Mouse (Mus musculus) A20 (cell line): Measurements from ENCODE around the gene Ate1.
A peak's percentile ranks its signal among the peaks of the same experiment; 100 is the strongest.
"Not testable (repeated sequence)": the region's sequence is repeated elsewhere in the genome, so short reads cannot be mapped to it uniquely, and the experiment has no call there.

ENCODE experiments used
- DNase-seq: peaks from one replicate; pipeline ENCODE4 v3.0.0-alpha.2; 2011; ENCODE audit warnings: low read depth, low spot score

Ate1 gene

DNA sequence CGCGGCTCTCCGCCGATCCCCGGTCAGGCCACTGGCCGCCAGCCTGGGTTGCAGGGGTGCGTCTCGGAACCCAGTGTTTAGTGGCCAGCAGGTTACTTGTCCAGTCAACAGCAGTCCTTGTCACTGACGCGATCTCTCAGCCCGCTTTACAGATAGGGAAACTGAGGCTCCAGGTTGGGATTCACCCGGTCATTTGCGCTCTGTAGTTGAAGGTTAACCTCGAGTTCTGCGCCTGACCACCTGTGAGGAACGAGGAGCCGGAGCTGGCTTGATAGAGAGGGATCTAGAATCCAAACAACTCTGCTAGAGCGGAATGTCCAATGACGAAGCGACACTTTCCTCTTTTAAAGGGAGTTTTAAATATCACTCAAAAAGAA, at the start of gene Ate1:
Gene Ate1, minus strand, starts transcription at position 321 of the 377 bp plus-strand sequence.
- no peak for DNase-seq

DNA sequence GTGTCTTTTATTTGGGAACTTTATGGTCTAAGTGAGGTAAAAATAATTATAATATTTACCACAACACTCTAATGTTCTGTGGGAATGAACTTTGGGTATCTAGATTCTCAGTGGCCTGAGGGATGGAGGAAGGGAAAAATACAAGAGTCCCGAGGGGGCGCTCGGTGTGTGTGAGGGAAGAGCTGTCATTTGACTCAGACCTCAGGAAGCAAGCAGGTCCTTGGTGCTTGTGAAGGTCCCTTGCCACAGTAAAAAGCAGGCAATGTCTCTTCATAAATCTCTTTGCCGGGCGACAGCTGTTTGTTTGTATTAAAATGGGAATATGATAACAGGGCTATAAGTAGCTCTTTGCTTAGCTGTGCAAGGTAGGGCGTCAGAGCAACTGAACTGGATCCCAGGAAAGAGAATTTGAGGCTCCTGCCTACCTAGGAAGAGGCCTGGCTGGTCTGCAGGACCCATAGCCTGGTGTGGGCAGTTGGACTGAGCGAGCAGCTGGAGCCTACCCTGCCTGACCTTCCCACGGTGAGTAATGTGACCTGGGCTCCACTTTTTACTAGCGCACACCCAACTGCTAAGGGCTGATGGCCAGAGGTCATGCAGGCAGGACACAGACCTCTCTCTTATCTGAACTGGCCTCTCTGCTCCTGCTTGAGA, 48.7 kb upstream of the Ate1 start:
- DNase-seq = no peak

DNA sequence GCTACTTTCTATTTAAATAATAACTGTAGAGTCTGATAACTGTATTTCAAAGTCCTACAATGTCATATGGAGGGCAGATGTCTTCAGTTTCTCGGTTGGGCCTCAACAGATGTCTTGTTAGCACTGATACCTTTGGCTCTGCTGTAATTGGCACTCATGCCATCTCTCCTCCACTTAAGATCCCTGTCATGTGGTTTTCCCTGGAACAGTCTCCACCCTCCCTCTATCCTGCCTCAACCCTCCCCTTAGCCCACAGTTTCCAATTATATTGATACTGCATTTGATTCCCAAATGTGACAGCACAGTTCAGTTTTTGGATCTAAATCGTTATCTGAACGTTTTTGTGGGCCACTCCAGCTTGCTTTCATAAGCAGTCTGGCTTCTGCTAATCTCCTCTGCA, 44.4 kb upstream of the Ate1 start:
- DNase-seq = no peak

DNA sequence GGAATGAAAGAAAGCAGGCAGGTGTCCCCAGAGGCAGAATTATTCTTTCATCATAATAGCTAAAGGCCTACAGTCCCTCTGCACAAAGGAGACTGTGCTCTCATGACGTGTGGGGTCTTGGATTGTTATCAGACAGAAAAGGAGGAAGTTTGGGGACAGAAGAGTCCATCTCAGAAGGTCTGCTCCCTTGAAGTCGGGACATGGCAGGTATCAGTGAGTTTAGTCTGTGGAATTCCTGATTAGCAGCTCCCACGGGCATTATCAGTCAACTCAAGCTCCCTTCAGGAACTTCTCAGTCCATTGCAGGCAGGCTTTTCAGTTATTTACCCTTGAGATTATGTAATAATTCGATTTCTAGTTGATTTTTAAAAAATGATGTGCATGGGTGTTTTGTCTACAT, 43.7 kb upstream of the Ate1 start:
- DNase-seq = no peak

DNA sequence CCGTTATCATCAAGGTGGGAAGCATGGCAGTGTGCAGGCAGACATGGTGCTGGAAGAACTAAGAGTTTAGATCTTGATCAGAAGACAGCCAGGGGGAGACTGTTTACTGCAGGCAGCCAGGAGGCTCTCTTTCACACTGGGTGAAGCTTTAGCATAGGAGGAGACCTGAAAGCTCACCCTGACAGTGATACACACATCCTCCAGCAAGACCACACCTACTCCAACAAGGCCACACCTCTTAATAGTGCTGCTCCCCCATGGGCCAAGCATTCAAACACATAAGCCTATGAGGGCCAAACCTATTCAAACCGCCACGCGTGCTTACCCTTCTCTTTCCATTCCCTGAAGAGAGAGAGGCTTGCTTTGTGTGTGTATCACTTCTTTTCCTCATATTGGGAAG, 43.1 kb upstream of the Ate1 start:
- DNase-seq = no peak

DNA sequence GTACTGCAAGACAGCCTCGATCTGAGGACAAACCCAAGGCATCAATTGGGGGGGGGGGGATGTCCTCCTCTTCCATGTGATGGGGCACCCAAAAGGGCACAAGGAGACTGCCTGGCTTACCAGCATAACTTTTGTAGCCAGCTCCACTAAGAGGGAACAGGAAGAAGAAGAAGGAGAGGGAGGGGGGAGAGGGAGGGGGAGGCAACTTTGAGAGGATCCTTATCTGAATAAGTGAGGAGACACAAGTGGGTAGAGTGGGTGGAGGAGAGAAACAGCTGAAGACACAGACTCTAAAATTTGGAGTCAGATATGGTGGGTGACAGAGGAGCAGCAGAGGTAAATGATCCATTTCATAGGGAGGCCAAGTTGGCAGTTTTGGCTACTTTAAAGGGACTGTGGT, 40.8 kb upstream of the Ate1 start:
- DNase-seq = no peak

DNA sequence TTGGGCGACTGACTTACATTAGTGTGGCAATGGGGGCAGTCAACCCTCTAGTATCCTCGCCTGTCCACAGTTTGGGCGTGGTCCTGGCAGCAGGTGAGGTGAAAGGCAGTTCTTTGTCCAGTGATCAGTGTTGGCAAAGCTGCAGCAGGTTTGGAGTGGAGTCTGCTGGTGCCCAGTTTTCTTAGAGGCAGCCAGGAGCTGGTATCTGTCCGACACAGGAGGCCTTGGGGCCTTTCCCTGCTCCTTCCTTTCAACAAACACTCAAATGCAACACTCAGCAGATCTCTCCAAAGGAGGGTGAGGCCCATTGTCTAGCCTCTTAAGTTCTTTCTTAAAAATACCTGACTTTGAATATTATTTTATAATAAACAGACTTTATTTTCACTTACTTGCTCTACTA, 38.4 kb upstream of the Ate1 start:
- no peak for DNase-seq

DNA sequence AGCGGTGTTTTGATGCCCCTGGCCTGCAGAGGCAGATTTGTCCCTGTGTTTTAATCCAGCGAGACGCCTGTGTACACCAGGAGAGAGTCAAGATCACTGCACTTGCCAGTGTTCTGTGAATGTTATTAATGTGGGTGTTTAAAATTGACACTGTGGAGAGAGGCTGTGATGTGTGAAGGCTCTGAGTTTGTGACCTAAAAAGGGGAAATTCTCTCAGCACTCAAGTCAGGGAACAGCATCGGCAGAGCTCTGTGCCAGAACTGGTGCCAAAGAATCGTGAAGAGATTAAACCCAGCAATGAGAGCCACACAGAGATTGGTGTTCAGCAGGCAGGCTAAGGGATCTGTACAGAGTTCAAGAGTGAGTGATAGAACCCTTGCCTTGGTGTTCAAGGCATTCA, 35.4 kb upstream of the Ate1 start:
- DNase-seq = no peak

DNA sequence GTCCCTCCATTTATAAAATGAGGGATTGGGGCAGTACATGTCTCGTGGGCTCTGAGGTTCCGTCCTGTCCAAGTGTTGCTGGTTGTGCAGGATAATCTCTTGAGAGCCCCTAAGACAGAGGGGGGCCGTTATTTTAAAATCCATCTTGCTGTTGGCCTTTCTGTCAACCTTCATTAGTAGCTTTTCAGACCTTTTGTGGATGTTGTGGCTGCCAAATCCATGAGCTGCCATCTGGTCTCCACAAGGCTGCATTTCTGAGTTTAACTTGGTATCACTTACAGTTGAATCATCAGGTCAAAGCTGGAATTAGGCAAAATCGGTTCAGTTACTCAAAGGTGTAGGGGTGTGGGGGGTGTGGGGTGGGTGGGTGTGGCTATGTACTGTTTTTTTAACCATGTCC, 33.2 kb upstream of the Ate1 start:
- no peak for DNase-seq

DNA sequence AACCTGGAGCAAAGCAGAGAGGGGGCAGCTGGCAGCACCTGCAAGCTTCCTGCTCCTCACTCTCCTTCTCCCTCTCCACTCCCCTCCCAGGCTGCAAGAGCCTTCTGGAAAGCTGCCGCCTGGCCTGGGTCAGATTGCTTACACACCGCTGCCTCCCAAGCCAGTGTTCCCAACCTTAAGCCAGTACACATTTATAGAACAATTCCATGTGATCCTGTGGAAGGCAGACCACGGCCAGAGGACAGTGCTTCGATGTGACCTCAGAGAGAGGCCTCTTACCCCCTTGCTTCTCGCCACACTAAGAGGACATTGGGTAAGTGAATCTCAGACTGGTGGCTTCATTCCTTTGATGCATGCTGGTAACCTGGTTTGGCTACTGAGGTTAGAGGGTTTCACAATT, 32.6 kb upstream of the Ate1 start:
- no peak for DNase-seq

DNA sequence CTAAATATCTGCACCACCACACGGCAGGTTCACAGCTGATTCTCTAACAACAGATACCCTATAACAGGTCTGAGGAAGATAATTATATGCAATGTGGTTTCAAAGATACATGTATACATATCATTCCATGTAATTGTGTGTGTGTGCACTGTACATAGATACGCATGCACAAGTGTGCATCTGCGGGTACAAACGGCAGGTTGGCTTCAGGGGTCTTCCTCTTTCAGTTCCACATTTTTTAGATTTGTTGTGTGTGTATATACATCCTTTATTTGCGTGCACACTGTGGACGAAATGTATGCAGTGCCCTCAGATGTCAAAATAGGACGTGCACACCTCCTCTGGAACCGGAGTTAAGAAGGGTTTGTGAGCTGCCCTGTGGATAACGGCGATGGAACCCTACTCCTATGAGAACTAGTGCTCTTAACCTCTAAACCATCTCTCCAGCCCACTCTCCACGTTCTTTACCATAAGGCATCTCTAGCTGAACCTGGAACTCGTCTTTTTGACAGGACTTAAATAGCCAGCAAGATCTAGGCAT, 27.5 kb upstream of the Ate1 start:
- DNase-seq = no peak

DNA sequence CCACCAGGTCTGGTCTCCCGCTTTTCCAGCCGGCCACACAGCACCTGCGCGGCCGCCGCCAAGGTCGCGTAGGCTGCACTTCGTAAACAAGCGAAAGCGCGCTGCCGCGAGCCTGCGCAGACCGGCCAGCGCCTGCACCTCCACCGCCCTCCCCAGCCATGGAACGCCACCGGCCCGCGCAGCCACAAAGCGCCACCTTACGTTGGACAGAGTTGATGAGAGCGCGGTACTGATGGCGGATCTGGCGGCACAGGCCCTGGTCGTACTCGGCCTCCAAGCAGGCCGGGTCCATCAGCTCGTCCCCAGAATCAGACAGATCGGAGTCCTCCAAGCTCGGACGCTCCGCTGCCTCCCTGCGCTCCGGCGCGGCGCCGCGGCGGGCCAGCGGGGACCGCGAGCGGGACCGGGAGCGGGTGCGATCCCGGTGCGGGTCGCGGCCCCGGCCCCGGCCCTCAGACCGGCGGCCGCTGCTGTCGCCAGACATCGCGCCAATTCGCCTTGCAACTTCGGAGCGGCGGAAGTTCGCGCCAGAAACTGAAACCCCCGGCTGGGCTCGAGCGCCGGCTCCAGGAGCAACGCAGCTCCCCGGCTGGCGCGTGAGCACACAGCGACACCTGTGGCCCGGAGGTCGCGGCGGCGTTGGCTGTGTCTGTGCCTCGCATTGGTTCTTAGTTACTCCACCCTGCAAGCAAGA, 26.8 kb upstream of the Ate1 start:
- peak; percentile 93 for DNase-seq

DNA sequence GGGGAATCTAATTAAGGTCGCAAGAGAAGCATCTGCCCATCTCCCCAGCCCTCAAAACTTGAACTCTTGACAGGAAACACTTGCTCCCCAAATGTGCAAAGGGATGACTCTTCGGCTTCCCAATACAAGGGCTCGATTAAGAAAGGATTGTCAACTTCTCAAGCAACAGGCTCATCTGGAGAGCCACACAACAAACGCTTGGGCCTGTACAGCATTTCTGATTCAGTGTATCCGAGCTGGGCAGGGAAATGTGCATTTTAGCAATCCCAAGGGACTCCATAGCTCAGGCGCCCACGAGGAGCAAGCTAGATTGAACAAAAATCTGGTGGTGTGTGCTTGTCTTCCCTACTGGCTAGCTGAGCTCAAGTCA, 26.2 kb upstream of the Ate1 start:
- DNase-seq = no peak

DNA sequence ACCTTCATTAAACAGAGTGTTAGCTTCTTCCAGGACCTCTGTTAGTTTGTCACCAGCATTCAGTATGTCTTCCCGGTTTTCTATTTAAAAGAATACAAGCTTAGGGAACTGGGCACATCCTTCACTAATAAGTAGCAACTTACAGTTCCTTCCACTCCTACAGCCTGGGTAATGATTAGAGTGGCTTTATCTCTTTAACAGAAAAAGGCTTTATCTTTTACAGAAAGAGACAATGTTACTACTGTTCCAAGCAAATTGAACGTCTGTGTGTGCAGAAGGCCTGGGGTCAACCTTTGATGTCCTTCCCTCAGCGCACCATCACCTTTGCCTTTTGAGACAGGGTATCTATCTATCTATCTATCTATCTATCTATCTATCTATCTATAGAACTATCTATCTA, 25.7 kb upstream of the Ate1 start:
- DNase-seq = peak; percentile 12

DNA sequence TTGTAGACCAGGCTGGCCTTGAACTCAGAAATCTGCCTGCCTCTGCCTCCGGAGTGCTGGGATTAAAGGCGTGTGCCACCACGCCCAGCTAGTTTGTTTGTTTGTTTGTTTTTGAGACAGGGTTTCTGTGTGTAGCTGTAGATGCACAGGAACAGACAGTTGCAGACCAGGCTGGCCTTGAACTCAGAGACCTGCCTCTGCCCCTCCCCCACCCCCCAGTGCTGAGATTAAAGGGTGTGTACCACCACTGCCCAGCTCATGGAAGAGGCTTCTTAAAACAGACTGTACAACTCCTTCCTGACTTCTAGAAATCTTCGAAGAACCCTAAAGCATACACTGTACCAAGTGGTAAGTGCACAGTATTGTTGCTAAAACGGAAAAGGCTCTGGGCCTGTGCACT, 25.2 kb upstream of the Ate1 start:
- no peak for DNase-seq

DNA sequence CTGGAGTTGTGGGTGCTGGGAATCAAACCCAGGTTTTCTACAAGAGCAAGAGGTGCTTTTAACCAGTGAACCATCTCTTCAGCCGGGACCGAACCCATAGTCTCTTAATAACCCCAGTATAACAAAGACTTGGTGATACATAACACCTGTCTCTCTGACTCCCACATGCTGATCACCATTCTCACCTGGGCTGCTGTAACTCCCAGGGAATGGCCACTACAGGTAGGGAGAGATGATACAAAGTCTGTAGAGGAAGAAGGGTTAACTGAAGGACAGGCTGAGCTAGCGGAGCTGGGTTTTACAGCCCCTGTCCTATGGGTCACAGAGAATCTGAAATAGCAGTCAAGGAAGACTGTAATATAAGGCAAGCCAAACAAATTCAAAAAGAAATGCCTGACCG, 23.0 kb upstream of the Ate1 start:
- DNase-seq = no peak

DNA sequence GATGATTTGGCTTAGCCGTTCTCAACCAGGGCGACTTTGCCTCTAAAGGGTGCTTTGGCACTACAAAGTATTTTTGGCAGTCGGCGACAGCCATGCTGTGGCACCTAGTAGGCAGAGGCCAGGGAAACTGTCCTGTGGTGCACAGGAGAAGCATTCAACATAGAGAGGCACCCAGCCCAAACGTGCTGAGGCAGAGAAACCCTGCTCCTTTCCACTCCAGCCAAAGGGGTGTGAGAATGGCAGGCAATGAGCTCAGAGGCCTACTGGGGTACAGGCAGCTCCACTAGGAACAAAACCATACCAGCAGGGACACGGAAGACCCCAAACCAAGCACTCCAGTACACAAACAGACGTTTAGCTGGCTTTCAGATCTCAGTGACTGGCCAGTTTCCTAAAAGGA, 20.0 kb upstream of the Ate1 start:
- DNase-seq = no peak

DNA sequence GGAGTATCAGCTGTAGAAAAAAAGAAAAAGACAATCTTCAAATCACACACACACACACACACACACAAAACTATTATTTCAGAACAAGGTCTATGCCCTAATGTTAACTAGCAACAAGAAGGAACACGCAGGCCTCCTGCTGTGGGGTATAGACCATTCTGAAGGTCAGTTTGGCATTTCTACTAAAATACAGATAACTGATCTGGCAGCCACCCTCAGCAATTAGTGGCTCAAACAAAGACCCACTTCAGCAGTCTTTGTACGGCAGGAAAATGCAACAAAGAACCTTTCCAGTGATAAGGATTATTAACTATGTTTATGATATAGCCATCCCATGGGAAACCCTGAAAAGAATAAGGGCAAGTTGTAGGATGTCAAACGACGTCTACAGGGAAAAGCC, 16.9 kb upstream of the Ate1 start:
- DNase-seq = no peak

DNA sequence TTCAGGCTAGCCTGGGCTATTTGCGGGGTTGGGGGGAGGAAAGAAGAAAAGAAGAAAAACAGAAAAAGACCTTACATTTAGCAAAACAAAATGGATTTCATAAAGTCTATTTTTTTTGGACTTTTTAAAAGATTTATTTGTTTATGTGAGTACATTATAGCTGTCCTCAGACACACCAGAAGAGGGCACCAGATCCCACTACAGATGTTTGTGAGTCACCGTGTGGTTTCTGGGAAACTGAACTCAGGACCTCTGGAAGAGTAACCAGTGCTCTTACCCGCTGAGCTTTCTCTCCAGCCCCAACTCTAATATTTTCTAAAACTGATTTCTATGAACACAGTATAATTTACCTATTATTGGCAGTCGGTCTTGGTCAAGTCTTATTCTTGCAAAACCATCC, 15.0 kb upstream of the Ate1 start:
- DNase-seq = no peak

DNA sequence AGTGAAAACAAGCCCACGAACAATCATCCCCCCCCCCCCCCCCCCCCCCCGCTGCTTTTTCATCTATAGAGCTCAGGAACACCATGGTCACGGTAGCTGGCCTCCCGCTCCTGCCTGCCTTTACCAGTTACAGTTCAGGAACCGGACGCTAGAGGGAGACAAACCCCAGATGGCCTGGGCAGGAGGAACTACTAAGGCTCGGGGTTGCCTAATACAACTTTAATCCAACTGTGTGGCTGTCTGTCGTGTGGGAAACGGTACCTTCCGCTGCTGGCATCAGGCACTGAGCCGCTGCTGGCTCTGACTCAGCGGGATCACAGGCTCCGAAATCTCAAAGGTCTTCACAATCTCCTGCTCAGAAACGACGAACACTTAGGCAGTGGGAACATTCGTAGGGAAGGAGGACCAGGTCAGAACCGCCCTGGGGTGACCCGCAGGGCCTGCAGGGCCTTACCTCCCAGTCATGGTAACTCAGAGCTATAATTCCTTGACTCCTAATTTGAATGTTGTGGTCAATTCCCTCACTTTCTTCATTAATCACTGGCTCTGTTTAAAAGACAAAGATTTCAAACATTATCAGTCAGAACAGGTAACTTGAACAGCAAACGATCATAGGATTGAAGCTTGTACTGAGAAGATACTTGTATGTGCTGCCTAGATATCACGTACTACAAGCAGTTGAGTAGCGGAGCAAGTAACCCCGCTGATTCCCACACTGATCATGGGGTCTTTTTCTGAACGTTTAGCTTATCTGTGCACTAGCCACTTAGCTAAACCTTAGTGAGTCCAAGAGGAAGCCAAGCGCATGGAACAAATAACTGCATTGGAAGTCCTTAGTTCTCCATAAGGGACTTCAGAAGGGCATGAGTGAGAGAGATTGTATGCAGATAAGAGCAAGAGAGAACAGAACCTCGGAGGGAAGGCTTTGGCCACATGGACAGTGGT, 13.4 kb upstream of the Ate1 start:
- peak; percentile 72 for DNase-seq

DNA sequence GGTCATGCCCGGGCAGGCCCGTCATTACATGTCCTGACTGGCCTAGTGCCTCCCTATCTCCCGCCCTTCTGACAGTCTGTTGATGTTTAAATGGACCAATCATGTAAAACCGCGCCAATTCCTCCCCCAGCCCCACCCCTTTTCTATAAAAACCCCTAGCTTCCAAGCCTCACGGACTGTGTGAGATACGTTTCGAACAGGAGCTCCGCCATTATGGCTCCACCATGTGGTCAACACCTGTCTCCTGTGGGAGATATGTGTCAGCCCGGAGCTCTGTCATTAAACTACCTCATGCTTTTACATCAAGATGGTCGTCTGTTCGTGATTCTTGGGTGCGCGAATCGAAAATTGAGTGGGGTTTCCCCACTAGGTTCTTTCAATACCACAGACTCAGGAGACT, 11.0 kb upstream of the Ate1 start:
- DNase-seq = not testable (repeated sequence)

DNA sequence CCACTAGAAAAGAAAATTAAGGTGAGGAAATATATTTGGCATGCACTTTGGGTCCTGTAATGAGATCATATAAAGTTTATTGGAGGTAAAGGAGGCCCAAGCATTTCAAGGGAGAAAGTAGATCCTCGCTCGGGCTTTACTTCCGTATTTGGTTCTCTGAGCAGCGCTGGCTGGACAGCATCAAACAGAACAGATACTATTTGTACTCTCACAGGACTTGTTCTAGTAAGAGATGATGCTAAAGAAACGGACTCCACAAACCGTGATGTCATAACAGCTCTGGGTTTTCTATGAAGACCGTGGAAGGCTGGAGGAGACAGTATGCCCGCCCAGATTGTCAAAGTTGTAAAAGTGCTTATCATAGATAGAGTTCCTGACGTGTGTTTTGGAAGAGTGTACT, 7.1 kb upstream of the Ate1 start:
- no peak for DNase-seq

DNA sequence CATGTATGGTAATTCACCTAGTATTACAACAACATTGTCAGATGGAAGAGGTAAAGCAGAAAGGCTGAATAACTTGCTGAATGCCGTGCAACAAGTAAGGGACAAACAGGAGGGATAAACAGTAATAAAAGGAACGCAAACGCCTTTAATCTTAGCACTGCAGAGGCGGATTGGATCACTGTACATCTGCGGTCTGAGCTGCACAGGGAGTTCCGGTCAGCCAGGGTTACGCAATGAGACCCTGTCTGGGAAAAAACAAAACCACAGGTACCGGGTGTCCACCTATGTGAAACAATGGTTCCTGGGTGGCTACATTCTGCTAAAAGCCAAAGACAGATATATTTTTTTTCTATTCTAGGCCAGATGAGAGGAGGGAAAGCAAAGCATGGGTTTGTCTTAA, 3.3 kb upstream of the Ate1 start:
- DNase-seq = no peak
